ENCODE assay signal across 8 mouse cellular contexts in genomic region chr15:100304019-100304991, GRCm38 (mm10). TPM values are rescaled to one million over a fixed set of nuclear protein-coding genes. Genes with fewer than 3 reads are reported as not detected.
DNase-seq lines count a peak whose midpoint lies in the region; ATAC-seq and TF ChIP-seq lines count a peak whose summit lies in the region.

Mettl7a1 (plus strand) TSS chr15:100304140.

- peak within 1 kb of the TSS; percentile 79 for H3K4me2 ChIP-seq in lung, embryonic 15.5 days

- WGBS in lung, embryonic 15.5 days: 2% methylated on average over 19 of the region's 30 CpGs
- WGBS in olfactory bulb, adult 2 months: 2% methylated on average over 23 of the region's 30 CpGs
- WGBS in thymus, adult 2 months: under 1% methylated on average over 21 of the region's 30 CpGs

- no peaks in the 10 kb centered on the region for H3K36me3 ChIP-seq in lung, embryonic 15.5 days
- H3K36me3 ChIP-seq in thymus, adult 2 months (ENCODE audit: control insufficient read depth, insufficient read depth, low read length): no peaks in the 10 kb centered on the region

- peak; percentile 69 for ATAC-seq in frontal cortex, adult (ENCODE audit: low TSS enrichment)
- ATAC-seq in hematopoietic stem cell, adult 5-6 weeks (replicated peaks in 1 of 2; ENCODE audit: insufficient read depth in 1 of 2, low FRiP score in 2 of 2, low TSS enrichment in 1 of 2, low read depth in 1 of 2, poor library complexity in 2 of 2, severe bottlenecking in 2 of 2): peak; percentile 70 to 79
- peak; percentile 84 for ATAC-seq in lung, embryonic 15.5 days (ENCODE audit: borderline replicate concordance, extremely low read depth, low FRiP score, low TSS enrichment)

- peak; percentile 84 for TF ChIP-seq POLR2A in olfactory bulb, adult 2 months (IDR thresholded peaks at IDR 0.05; ENCODE audit: insufficient read depth, low read depth, low read length)
- no peak for TF ChIP-seq POLR2A in thymus, adult 2 months (IDR thresholded peaks at IDR 0.05; ENCODE audit: control insufficient read depth, extremely low read depth, insufficient read depth, low read length, poor library complexity)

- no peaks in the 10 kb centered on the region for H3K27me3 ChIP-seq in lung, embryonic 15.5 days
- H3K27me3 ChIP-seq in thymus, adult 2 months (ENCODE audit: control insufficient read depth, insufficient read depth, low read length): no peaks in the 10 kb centered on the region

- peaks cover 15% of the 10 kb centered on the region for H3K4me1 ChIP-seq in lung, embryonic 15.5 days
- H3K4me1 ChIP-seq in olfactory bulb, adult 2 months (ENCODE audit: control insufficient read depth, insufficient read depth, low read length): peaks cover 13% of the 10 kb centered on the region
- peaks cover 2% of the 10 kb centered on the region; the same call in 1 of the 2 replicates for H3K4me1 ChIP-seq in thymus, adult 2 months (replicated peaks; ENCODE audit: control insufficient read depth, insufficient read depth, low read length)

- peak within 1 kb of the TSS; percentile 53 for H3K4me3 ChIP-seq in lung, embryonic 15.5 days
- peak within 1 kb of the TSS; percentile 85 for H3K4me3 ChIP-seq in olfactory bulb, adult 2 months (ENCODE audit: insufficient read depth, low read depth, low read length)
- H3K4me3 ChIP-seq in thymus, adult 2 months (ENCODE audit: control insufficient read depth, insufficient read depth, low read length): peak within 1 kb of the TSS; percentile 66

- peak within 1 kb of the TSS; percentile 46 for H3K9ac ChIP-seq in lung, embryonic 15.5 days

- no peaks in the 10 kb centered on the region for H3K9me3 ChIP-seq in lung, embryonic 15.5 days

- no peak for TF ChIP-seq CTCF in olfactory bulb, adult 2 months (IDR thresholded peaks at IDR 0.05; ENCODE audit: insufficient read depth, low read depth, low read length)
- TF ChIP-seq CTCF in thymus, adult 2 months (IDR thresholded peaks at IDR 0.05; ENCODE audit: borderline replicate concordance, control insufficient read depth, extremely low read depth, insufficient read depth, low read length, poor library complexity): no peak

- DNase-seq in MN1 (ENCODE audit: low spot score): peak; percentile 88
- peak; percentile 84 for DNase-seq in cerebellum, adult 9-10 months
- peak; percentile 49 for DNase-seq in layer of hippocampus, adult 9-10 months (ENCODE audit: low spot score)
- DNase-seq in thymus, adult 2 months: peak; percentile 58

- peak within 1 kb of the TSS; percentile 91 for H3K27ac ChIP-seq in lung, embryonic 15.5 days
- peak within 1 kb of the TSS; percentile 97 for H3K27ac ChIP-seq in olfactory bulb, adult 2 months (ENCODE audit: insufficient read depth, low read depth, low read length)
- H3K27ac ChIP-seq in thymus, adult 2 months (ENCODE audit: control insufficient read depth, insufficient read depth, low read length): peak within 1 kb of the TSS; percentile 66

RNA-seq across cellular contexts. Expression of gene Mettl7a1, which starts in this region (rescaled TPM):
- 145 and 162 TPM in 2 replicates for total RNA-seq in hematopoietic stem cell, adult 5-6 weeks (2017)
- polyA plus RNA-seq in lung, embryonic 15.5 days (2015; fragmentation: Nextera tagmentation; extraction: Ambion mirVana): 7.8 and 9.4 TPM in 2 replicates
- polyA plus RNA-seq in olfactory bulb, adult 2 months (2012; ENCODE audit: insufficient read depth, insufficient read length, low replicate concordance, missing spikeins): not detected in 2 replicates
- polyA plus RNA-seq in thymus, adult 2 months (2012; rRNA removed): 18.9 TPM in 2 replicates

Comparison
In these comparisons a context has a peak if more than half of its experiments do, and no peak if none do; other contexts are left out.
1. Peak in every context shown above with its lines: DNase-seq, ATAC-seq, H3K4me3 ChIP-seq and H3K27ac ChIP-seq.